Mouse (Mus musculus): Measurements from ENCODE around the gene Setd3. TPM values are rescaled to one million over a fixed set of nuclear protein-coding genes. Genes with fewer than 3 reads are reported as not detected.
"Not testable (repeated sequence)": the region's sequence is repeated elsewhere in the genome, so short reads cannot be mapped to it uniquely, and the experiment has no call there.

Gene Setd3
- total and polyA plus RNA-seq, 3 experiments: 18.8 to 114 (median 95.0) TPM

DNA sequence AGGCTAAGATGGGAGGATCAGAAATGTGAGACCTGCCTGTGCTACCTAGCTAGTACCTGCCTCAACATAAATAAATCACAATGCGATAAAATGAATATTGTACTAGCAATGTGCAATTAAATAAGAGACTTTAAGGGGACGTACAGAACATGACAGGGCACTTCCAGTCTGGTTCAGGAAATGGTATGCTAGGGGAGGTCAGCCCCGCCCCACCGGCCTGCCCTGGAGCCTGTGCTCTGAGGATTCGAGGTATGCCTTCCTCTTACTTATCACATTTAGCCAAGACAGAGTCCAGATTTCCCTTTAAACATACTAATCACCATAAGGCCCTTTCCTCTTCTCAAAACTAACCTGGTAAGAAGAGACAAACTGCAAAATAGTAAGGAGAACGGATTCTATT lies 58.7 kb downstream of the Setd3 start:
- Histone ChIP-seq H3K4me1 (ENCODE audit: insufficient read depth, low read depth, low read length) (no peaks in the 10 kb centered on the region; the same call in 1 of the 2 replicates), H3K36me3 (replicated peaks) (peaks cover 73% of the 10 kb centered on the region), H3K27me3 (ENCODE audit: insufficient read depth, low read length) (no peaks in the 10 kb centered on the region), H3K4me3 (ENCODE audit: low read depth, low read length) (no peak overlapping the region), H3K9me3 (replicated peaks) (no peaks in the 10 kb centered on the region)
- ATAC-seq (ENCODE audit: extremely low read depth, insufficient number of reproducible peaks, low FRiP score, poor library complexity, severe bottlenecking) (no peak), DNase-seq (ENCODE audit: low spot score) (no peak)
- no peak for TF ChIP-seq GATA1 (IDR thresholded peaks at IDR 0.05; ENCODE audit: borderline replicate concordance, low read length)

DNA sequence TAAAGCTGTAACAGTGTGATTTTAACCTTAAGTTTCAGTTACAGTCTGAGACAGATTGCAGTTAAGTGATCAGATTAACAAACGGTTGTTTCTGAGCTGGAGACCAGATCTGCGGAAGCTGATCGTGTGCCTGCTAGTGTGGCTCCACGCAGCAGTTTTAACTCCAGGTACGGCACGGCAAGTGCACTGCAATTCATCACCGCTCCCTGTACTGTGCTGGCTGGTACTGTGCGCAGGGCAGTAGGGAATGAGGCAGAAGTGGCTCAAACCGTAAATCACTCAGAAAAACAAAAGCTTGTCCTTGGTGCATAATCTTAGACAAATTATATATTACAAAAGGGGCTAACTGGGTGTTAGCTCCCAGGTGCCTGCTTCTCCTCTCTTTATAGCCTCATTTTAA lies 59.2 kb downstream of the Setd3 start:
- TF ChIP-seq POLR2AphosphoS5 (IDR thresholded peaks at IDR 0.05; ENCODE audit: insufficient replicate concordance, low read depth, low read length) (no peak), GATA2 (IDR thresholded peaks at IDR 0.05; ENCODE audit: borderline replicate concordance, low read depth, low read length) (no peak), GATA1 (IDR thresholded peaks at IDR 0.05; ENCODE audit: borderline replicate concordance, low read length) (no peak), CTCF (IDR thresholded peaks at IDR 0.05; ENCODE audit: low read depth, low read length) (no peak), TAL1 (conservative IDR thresholded peaks at IDR 0.05; ENCODE audit: low read depth, low read length) (no peak)
- Histone ChIP-seq H3K4me1 (ENCODE audit: insufficient read depth, low read depth, low read length) (no peaks in the 10 kb centered on the region; the same call in 1 of the 2 replicates), H3K36me3 (replicated peaks) (peaks cover 73% of the 10 kb centered on the region), H3K9me3 (replicated peaks) (no peaks in the 10 kb centered on the region), H3K4me3 (ENCODE audit: low read depth, low read length) (no peak overlapping the region), H3K27me3 (ENCODE audit: insufficient read depth, low read length) (no peaks in the 10 kb centered on the region)
- ATAC-seq (ENCODE audit: extremely low read depth, insufficient number of reproducible peaks, low FRiP score, poor library complexity, severe bottlenecking) (no peak), DNase-seq (ENCODE audit: low spot score) (no peak)

DNA sequence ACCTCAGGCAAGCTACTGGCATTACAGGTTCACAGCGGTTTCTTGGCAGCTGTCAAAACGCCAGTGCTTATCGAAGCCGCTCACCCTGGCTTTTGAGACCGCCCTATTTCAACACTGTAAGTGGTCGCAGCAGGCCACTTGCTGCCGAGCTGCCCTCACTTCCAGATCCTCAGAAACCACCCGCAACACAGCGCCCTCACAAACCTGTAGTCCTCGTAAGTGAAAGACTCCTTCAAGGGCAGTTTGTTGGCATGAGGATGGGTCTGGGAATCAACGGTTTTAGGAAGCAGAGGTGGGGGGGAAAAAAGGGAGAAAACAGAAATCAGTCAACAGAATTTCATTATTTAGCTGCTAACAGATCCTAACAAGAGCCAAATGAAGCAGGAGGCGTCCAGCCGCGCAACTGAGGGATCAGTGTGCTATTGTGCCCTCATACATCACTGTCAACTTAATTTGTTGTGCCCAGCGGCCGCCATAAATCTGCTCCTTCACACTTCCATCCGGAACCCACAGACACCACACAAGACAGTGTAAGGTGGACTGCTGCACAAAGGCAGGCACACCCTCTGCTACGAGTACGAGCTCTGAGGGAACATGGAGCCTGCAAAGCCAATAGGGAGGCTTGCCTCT lies 60.1 kb downstream of the Setd3 start:
- no peak for TF ChIP-seq CTCF (IDR thresholded peaks at IDR 0.05; ENCODE audit: low read depth, low read length)
- no peak for ATAC-seq (ENCODE audit: extremely low read depth, insufficient number of reproducible peaks, low FRiP score, poor library complexity, severe bottlenecking)
- no peak overlapping the region for H3K4me3 ChIP-seq (ENCODE audit: low read depth, low read length)
- DNase-seq (ENCODE audit: low spot score): no peak
- no peaks in the 10 kb centered on the region; the same call in 1 of the 2 replicates for H3K4me1 ChIP-seq (ENCODE audit: insufficient read depth, low read depth, low read length)
- no peaks in the 10 kb centered on the region for H3K27me3 ChIP-seq (ENCODE audit: insufficient read depth, low read length)
- no peaks in the 10 kb centered on the region for H3K9me3 ChIP-seq (replicated peaks)
- H3K36me3 ChIP-seq (replicated peaks): peaks cover 79% of the 10 kb centered on the region

DNA sequence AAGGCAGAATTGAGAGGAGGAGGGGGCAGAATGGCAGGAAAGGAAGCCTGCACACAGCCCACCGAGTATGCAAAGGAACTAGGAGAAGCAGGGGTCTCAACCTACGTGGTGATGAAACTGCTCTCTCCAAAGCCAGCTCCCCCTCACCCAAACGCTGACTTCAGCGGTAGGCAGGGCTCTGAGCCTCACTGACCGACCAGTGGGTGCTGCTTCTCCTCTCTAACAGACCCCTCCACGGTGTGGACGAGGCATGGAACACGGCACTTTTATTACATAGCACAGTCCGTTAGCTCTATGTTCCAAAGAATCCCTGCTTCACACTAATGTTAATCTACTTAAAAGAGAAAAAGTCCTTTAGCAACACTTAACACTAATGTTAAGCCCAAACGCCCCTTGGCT lies 60.6 kb downstream of the Setd3 start:
- ATAC-seq (ENCODE audit: extremely low read depth, insufficient number of reproducible peaks, low FRiP score, poor library complexity, severe bottlenecking) (no peak), DNase-seq (ENCODE audit: low spot score) (no peak)
- no peaks in the 10 kb centered on the region for H3K9me3 ChIP-seq (replicated peaks)
- H3K36me3 ChIP-seq (replicated peaks): peaks cover 79% of the 10 kb centered on the region
- H3K4me3 ChIP-seq (ENCODE audit: low read depth, low read length): no peak overlapping the region
- H3K27me3 ChIP-seq (ENCODE audit: insufficient read depth, low read length): no peaks in the 10 kb centered on the region
- TF ChIP-seq POLR2AphosphoS5 (IDR thresholded peaks at IDR 0.05; ENCODE audit: insufficient replicate concordance, low read depth, low read length) (no peak), TAL1 (conservative IDR thresholded peaks at IDR 0.05; ENCODE audit: low read depth, low read length) (no peak), GATA2 (IDR thresholded peaks at IDR 0.05; ENCODE audit: borderline replicate concordance, low read depth, low read length) (no peak), GATA1 (IDR thresholded peaks at IDR 0.05; ENCODE audit: borderline replicate concordance, low read length) (no peak), CTCF (IDR thresholded peaks at IDR 0.05; ENCODE audit: low read depth, low read length) (no peak)
- H3K4me1 ChIP-seq (ENCODE audit: insufficient read depth, low read depth, low read length): no peaks in the 10 kb centered on the region; the same call in 1 of the 2 replicates

- Histone ChIP-seq H3K36me3 (replicated peaks) (peaks cover 83% of the 10 kb centered on the region), H3K4me3 (ENCODE audit: low read depth, low read length) (no peak overlapping the region), H3K9me3 (replicated peaks) (no peaks in the 10 kb centered on the region), H3K27me3 (ENCODE audit: insufficient read depth, low read length) (no peaks in the 10 kb centered on the region), H3K4me1 (ENCODE audit: insufficient read depth, low read depth, low read length) (peaks cover 6% of the 10 kb centered on the region)
- TF ChIP-seq GATA2 (IDR thresholded peaks at IDR 0.05; ENCODE audit: borderline replicate concordance, low read depth, low read length): no peak
- no peak for TF ChIP-seq TAL1 (conservative IDR thresholded peaks at IDR 0.05; ENCODE audit: low read depth, low read length)
- TF ChIP-seq GATA1 (IDR thresholded peaks at IDR 0.05; ENCODE audit: borderline replicate concordance, low read length): no peak
- no peak for TF ChIP-seq POLR2AphosphoS5 (IDR thresholded peaks at IDR 0.05; ENCODE audit: insufficient replicate concordance, low read depth, low read length)
- no peak for TF ChIP-seq CTCF (IDR thresholded peaks at IDR 0.05; ENCODE audit: low read depth, low read length)
- DNase-seq (ENCODE audit: low spot score): no peak
- ATAC-seq (ENCODE audit: extremely low read depth, insufficient number of reproducible peaks, low FRiP score, poor library complexity, severe bottlenecking): no peak
Measured at GRCm38 (mm10) chr12:108111191-108111590, 67.9 kb downstream of the Setd3 start.

GRCm38 (mm10) chr12:108110674-108111073 lies 68.4 kb downstream of the Setd3 start:
- no peaks in the 10 kb centered on the region for H3K27me3 ChIP-seq (ENCODE audit: insufficient read depth, low read length)
- TF ChIP-seq TAL1 (conservative IDR thresholded peaks at IDR 0.05; ENCODE audit: low read depth, low read length) (no peak), GATA1 (IDR thresholded peaks at IDR 0.05; ENCODE audit: borderline replicate concordance, low read length) (no peak), CTCF (IDR thresholded peaks at IDR 0.05; ENCODE audit: low read depth, low read length) (no peak), POLR2AphosphoS5 (IDR thresholded peaks at IDR 0.05; ENCODE audit: insufficient replicate concordance, low read depth, low read length) (no peak), GATA2 (IDR thresholded peaks at IDR 0.05; ENCODE audit: borderline replicate concordance, low read depth, low read length) (no peak)
- no peak for ATAC-seq (ENCODE audit: extremely low read depth, insufficient number of reproducible peaks, low FRiP score, poor library complexity, severe bottlenecking)
- peaks cover 83% of the 10 kb centered on the region for H3K36me3 ChIP-seq (replicated peaks)
- H3K9me3 ChIP-seq (replicated peaks): no peaks in the 10 kb centered on the region
- no peak overlapping the region for H3K4me3 ChIP-seq (ENCODE audit: low read depth, low read length)
- H3K4me1 ChIP-seq (ENCODE audit: insufficient read depth, low read depth, low read length): peaks cover 6% of the 10 kb centered on the region
- DNase-seq (ENCODE audit: low spot score): no peak

GRCm38 (mm10) chr12:108109732-108110131 lies 69.4 kb downstream of the Setd3 start:
- H3K27me3 ChIP-seq (ENCODE audit: insufficient read depth, low read length): no peaks in the 10 kb centered on the region
- H3K4me1 ChIP-seq (ENCODE audit: insufficient read depth, low read depth, low read length): peaks cover 6% of the 10 kb centered on the region
- no peak overlapping the region for H3K4me3 ChIP-seq (ENCODE audit: low read depth, low read length)
- TF ChIP-seq TAL1 (conservative IDR thresholded peaks at IDR 0.05; ENCODE audit: low read depth, low read length) (no peak), GATA1 (IDR thresholded peaks at IDR 0.05; ENCODE audit: borderline replicate concordance, low read length) (no peak), CTCF (IDR thresholded peaks at IDR 0.05; ENCODE audit: low read depth, low read length) (no peak)
- peaks cover 81% of the 10 kb centered on the region for H3K36me3 ChIP-seq (replicated peaks)
- H3K9me3 ChIP-seq (replicated peaks): no peaks in the 10 kb centered on the region
- ATAC-seq (ENCODE audit: extremely low read depth, insufficient number of reproducible peaks, low FRiP score, poor library complexity, severe bottlenecking) (peak; percentile 15; the same call in 1 of the 2 replicates), DNase-seq (ENCODE audit: low spot score) (no peak)

- not testable (repeated sequence) for H3K4me3 ChIP-seq (ENCODE audit: low read depth, low read length); DNase-seq (ENCODE audit: low spot score); H3K4me1 ChIP-seq (ENCODE audit: insufficient read depth, low read depth, low read length); H3K9me3 ChIP-seq (replicated peaks); ATAC-seq (ENCODE audit: extremely low read depth, insufficient number of reproducible peaks, low FRiP score, poor library complexity, severe bottlenecking); H3K27me3 ChIP-seq (ENCODE audit: insufficient read depth, low read length)
- H3K36me3 ChIP-seq (replicated peaks): peaks cover 71% of the 10 kb centered on the region
Measured at GRCm38 (mm10) chr12:108108591-108108990, 70.5 kb downstream of the Setd3 start.
